Mouse (Mus musculus) CH12.LX (cell line): ENCODE data around the gene Stx8.

Source experiments
- BHLHE40 ChIP-seq: IDR thresholded peaks from 2 replicates; pipeline ENCODE4 v1.6.1; 2011; ENCODE audit warnings: mild to moderate bottlenecking, low read depth, low read length, improper control_type of control experiment
- CHD1 ChIP-seq: IDR thresholded peaks from 2 replicates; pipeline ENCODE4 v1.6.1; 2012; ENCODE audit warnings: low read depth, low read length, improper control_type of control experiment, inconsistent platforms
- CTCF ChIP-seq, 2 experiments: IDR thresholded peaks in 1 of 2; conservative IDR thresholded peaks in 1 of 2; 2 replicates each; pipeline ENCODE4 v1.5.1; 2011 to 2012; ENCODE audit warnings: low read depth in 2 of 2, low read length in 2 of 2, improper control_type of control experiment in 1 of 2, inconsistent platforms in 1 of 2, mild to moderate bottlenecking in 1 of 2, moderate library complexity in 1 of 2
- ELF1 ChIP-seq: IDR thresholded peaks from 2 replicates; pipeline ENCODE4 v1.6.1; 2014; ENCODE audit warnings: low read depth, mild to moderate bottlenecking, inconsistent platforms, low read length, improper control_type of control experiment
- MEF2A ChIP-seq: IDR thresholded peaks from 2 replicates; pipeline ENCODE4 v1.6.1; 2014; ENCODE audit warnings: low read depth, mild to moderate bottlenecking, inconsistent platforms, low read length, improper control_type of control experiment, borderline replicate concordance

DNA sequence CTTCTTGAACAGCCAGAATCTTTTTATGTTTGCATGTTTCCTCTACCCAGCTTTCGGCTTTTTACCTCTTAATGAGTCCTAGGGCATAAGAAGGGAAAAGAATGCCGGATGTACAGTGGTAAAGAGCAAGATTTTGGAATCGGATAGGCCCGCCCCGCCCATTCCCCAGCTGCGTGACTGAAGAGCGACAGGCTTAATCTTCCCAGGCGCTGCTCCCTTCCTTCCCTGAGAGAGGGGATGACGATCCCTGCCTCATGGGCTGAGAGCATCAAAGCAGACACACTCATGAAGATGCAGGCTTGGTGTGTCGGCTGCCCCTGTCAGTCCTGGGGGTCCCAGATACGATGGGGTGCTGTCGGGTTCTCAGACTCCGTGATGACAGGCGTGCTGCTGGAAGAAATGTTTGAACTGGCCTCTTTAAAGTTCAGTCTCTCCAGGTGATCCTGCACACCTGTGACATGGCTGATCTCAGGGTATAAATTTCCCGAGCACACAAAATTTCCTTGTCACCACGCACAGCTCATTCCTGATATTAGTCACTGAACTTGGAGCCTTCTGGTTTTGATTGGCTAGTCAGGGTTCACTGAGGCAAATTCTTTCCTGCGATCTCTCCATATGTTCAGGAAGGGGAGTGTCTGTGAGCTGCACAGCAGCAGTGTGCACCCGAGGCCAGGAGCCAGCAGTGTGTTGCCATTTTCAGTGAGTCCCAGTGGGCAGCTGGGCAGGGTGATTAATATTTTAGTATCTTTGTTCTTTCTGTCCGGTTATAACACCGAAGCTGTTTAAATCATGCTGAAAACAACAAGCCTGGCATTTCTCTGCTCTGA, 70.4 kb downstream of the Stx8 start:
- TF ChIP-seq ELF1 (no peak), CTCF (conservative IDR thresholded peaks at IDR 0.05 in 1 of 2, IDR thresholded peaks at IDR 0.05 in 1 of 2; ENCODE audit: low read depth in 2 of 2, low read length in 2 of 2) (no peak), BHLHE40 (no peak), CHD1 (no peak), MEF2A (no peak)
